Mouse (Mus musculus) forebrain, embryonic 16.5 days (tissue): ENCODE data around the gene Cidec. TPM values are rescaled to one million over a fixed set of nuclear protein-coding genes. Genes with fewer than 3 reads are reported as not detected.

ENCODE experiments used
- ATAC-seq: fragments of 200-750 bp; cut with Nextera tagmentation; 2 replicates; pipeline ENCODE4 v1.8.0; 2017; ENCODE audit warnings: mild to moderate bottlenecking, moderate library complexity
- H3K27ac ChIP-seq: fragments of 300-500 bp; sonication (generic); 2 replicates; pipeline ENCODE4 v1.5.1; 2014; ENCODE audit warnings: low read length, control low read depth
- H3K27me3 ChIP-seq: fragments of 300-500 bp; sonication (generic); replicated peaks from 2 replicates; pipeline ENCODE4 v1.6.1; 2014; ENCODE audit warnings: low read length; ENCODE audit not compliant: control insufficient read depth, insufficient read depth
- H3K36me3 ChIP-seq: fragments of 300-500 bp; sonication (generic); 2 replicates; pipeline ENCODE4 v1.6.1; 2014; ENCODE audit not compliant: control insufficient read depth, insufficient read depth
- H3K4me1 ChIP-seq: fragments of 300-500 bp; sonication (generic); replicated peaks from 2 replicates; pipeline ENCODE4 v1.6.1; 2014; ENCODE audit warnings: low read length; ENCODE audit not compliant: control insufficient read depth, insufficient read depth
- H3K4me2 ChIP-seq: fragments of 300-500 bp; sonication (generic); 2 replicates; pipeline ENCODE4 v1.6.1; 2014; ENCODE audit warnings: mild to moderate bottlenecking, low read length, control low read depth
- H3K4me3 ChIP-seq: fragments of 300-500 bp; sonication (generic); replicated peaks from 2 replicates; pipeline ENCODE4 v1.5.1; 2014; ENCODE audit warnings: mild to moderate bottlenecking, low read length, control low read depth
- H3K9ac ChIP-seq: fragments of 300-500 bp; sonication (generic); replicated peaks from 2 replicates; pipeline ENCODE4 v1.6.1; 2014; ENCODE audit warnings: low read depth, low read length, control low read depth
- H3K9me3 ChIP-seq: fragments of 300-500 bp; sonication (generic); 2 replicates; pipeline ENCODE4 v1.6.1; 2016; ENCODE audit warnings: low read length; ENCODE audit not compliant: control insufficient read depth
- WGBS: fragments of 180-500 bp; shearing (Covaris S2); extraction: QIAGEN DNeasy Blood & Tissue Kit; methylation state at CpG from one replicate; pipeline ENCODE4 v1.1.7; 2014; 5-methylcytosine and 5-hydroxymethylcytosine counted together
- polyA plus RNA-seq: library from polyadenylated mRNA; unstranded; fragments of >200 nt; fragmentation: Nextera tagmentation; extraction: Ambion mirVana; gene quantifications from 2 replicates; pipeline ENCODE4 v1.2.1, GENCODE M21; 2015

Gene Cidec
- polyA plus RNA-seq, result not detected in 2 replicates

GRCm38 (mm10) chr6:113435664-113436205 is at the start of gene Cidec:
TSS of gene Cidec (minus strand) at chr6:113435760.
- Histone ChIP-seq H3K36me3 (no peaks in the 10 kb centered on the region), H3K4me2 (no peak within 1 kb of the TSS), H3K27me3 (no peaks in the 10 kb centered on the region), H3K9me3 (no peaks in the 10 kb centered on the region), H3K27ac (no peak within 1 kb of the TSS), H3K4me3 (no peak within 1 kb of the TSS), H3K9ac (no peak within 1 kb of the TSS), H3K4me1 (no peaks in the 10 kb centered on the region)
- ATAC-seq, result no peak
- 79% methylated on average over 9 of the region's 9 CpGs for WGBS

- peak overlapping the region; percentile 73 for H3K4me2 ChIP-seq
- ATAC-seq, result peak; percentile 53
- peak overlapping the region; percentile 70 for H3K4me3 ChIP-seq
- H3K27me3 ChIP-seq, result no peaks in the 10 kb centered on the region
- H3K9ac ChIP-seq, result peak overlapping the region; percentile 76
- WGBS, result 7% methylated on average over 10 of the region's 10 CpGs
- H3K9me3 ChIP-seq, result no peaks in the 10 kb centered on the region
- no peaks in the 10 kb centered on the region for H3K36me3 ChIP-seq
- H3K4me1 ChIP-seq, result peaks cover 24% of the 10 kb centered on the region
- peak overlapping the region; percentile 67 for H3K27ac ChIP-seq
These were observed 48.2 kb upstream of the Cidec start for GRCm38 (mm10) chr6:113483729-113484128.

- ATAC-seq, result peak; percentile 98
- WGBS, result under 1% methylated on average over 26 of the region's 26 CpGs
- peak within 1 kb of the TSS; percentile 79 for H3K27ac ChIP-seq
These were observed 47.6 kb upstream of the Cidec start, which contains the start of gene Creld1 for GRCm38 (mm10) chr6:113483100-113483615. TSS of gene Creld1 (plus strand) at chr6:113483297.

GRCm38 (mm10) chr6:113482477-113483099 is 47.0 kb upstream of the Cidec start:
- ATAC-seq, result peak; percentile 62
- H3K4me3 ChIP-seq, result peak overlapping the region; percentile 70
- no peaks in the 10 kb centered on the region for H3K9me3 ChIP-seq
- no peaks in the 10 kb centered on the region for H3K36me3 ChIP-seq
- no peaks in the 10 kb centered on the region for H3K27me3 ChIP-seq
- peak overlapping the region; percentile 79 for H3K27ac ChIP-seq
- peaks cover 24% of the 10 kb centered on the region for H3K4me1 ChIP-seq
- WGBS, result under 1% methylated on average over 62 of the region's 65 CpGs
- peak overlapping the region; percentile 76 for H3K9ac ChIP-seq
- H3K4me2 ChIP-seq, result peak overlapping the region; percentile 73

More at GRCm38 (mm10) chr6:113483100-113483615, 47.6 kb upstream of the Cidec start, which contains the start of gene Creld1:
- no peaks in the 10 kb centered on the region for H3K27me3 ChIP-seq
- H3K9ac ChIP-seq, result peak within 1 kb of the TSS; percentile 76
- H3K4me2 ChIP-seq, result peak within 1 kb of the TSS; percentile 73
- peaks cover 24% of the 10 kb centered on the region for H3K4me1 ChIP-seq
- H3K4me3 ChIP-seq, result peak within 1 kb of the TSS; percentile 70
- H3K36me3 ChIP-seq, result no peaks in the 10 kb centered on the region
- no peaks in the 10 kb centered on the region for H3K9me3 ChIP-seq

- no peak overlapping the region for H3K4me3 ChIP-seq
- WGBS, result 59% methylated on average over 18 of the region's 18 CpGs
- no peak for ATAC-seq
- H3K4me2 ChIP-seq, result no peak overlapping the region
- H3K27me3 ChIP-seq, result no peaks in the 10 kb centered on the region
- H3K36me3 ChIP-seq, result no peaks in the 10 kb centered on the region
- no peak overlapping the region for H3K9ac ChIP-seq
- H3K27ac ChIP-seq, result no peak overlapping the region
- peaks cover 21% of the 10 kb centered on the region for H3K4me1 ChIP-seq
- no peaks in the 10 kb centered on the region for H3K9me3 ChIP-seq
These were observed 45.2 kb upstream of the Cidec start for GRCm38 (mm10) chr6:113480555-113481373.

GRCm38 (mm10) chr6:113478906-113479305 is 43.3 kb upstream of the Cidec start:
- no peak overlapping the region for H3K4me3 ChIP-seq
- H3K4me1 ChIP-seq, result peaks cover 9% of the 10 kb centered on the region
- no peaks in the 10 kb centered on the region for H3K9me3 ChIP-seq
- no peak overlapping the region for H3K27ac ChIP-seq
- H3K27me3 ChIP-seq, result no peaks in the 10 kb centered on the region
- no peak overlapping the region for H3K9ac ChIP-seq
- H3K4me2 ChIP-seq, result no peak overlapping the region
- no peaks in the 10 kb centered on the region for H3K36me3 ChIP-seq
- 84% methylated on average over 10 of the region's 10 CpGs for WGBS
- ATAC-seq, result no peak

GRCm38 (mm10) chr6:113477353-113477752 is 41.8 kb upstream of the Cidec start:
- Histone ChIP-seq H3K4me1 (peaks cover 4% of the 10 kb centered on the region), H3K36me3 (no peaks in the 10 kb centered on the region), H3K9me3 (no peaks in the 10 kb centered on the region), H3K4me3 (no peak overlapping the region), H3K27ac (no peak overlapping the region), H3K4me2 (no peak overlapping the region), H3K9ac (no peak overlapping the region), H3K27me3 (no peaks in the 10 kb centered on the region)
- ATAC-seq, result no peak
- 62% methylated on average over 7 of the region's 7 CpGs for WGBS

- Histone ChIP-seq H3K36me3 (no peaks in the 10 kb centered on the region), H3K9ac (no peak overlapping the region), H3K4me1 (peaks cover 8% of the 10 kb centered on the region), H3K4me3 (no peak overlapping the region), H3K27me3 (peaks cover 8% of the 10 kb centered on the region; the same call in 1 of the 2 replicates), H3K4me2 (no peak overlapping the region), H3K27ac (no peak overlapping the region), H3K9me3 (no peaks in the 10 kb centered on the region)
- no peak for ATAC-seq
- 86% methylated on average over 6 of the region's 6 CpGs for WGBS
These were observed 38.2 kb upstream of the Cidec start for GRCm38 (mm10) chr6:113473715-113474114.

- H3K4me3 ChIP-seq, result no peak overlapping the region
- WGBS, result 88% methylated on average over 2 of the region's 2 CpGs
- H3K36me3 ChIP-seq, result no peaks in the 10 kb centered on the region
- H3K9ac ChIP-seq, result no peak overlapping the region
- no peak overlapping the region for H3K4me2 ChIP-seq
- peaks cover 8% of the 10 kb centered on the region for H3K4me1 ChIP-seq
- H3K9me3 ChIP-seq, result no peaks in the 10 kb centered on the region
- ATAC-seq, result no peak
- H3K27ac ChIP-seq, result no peak overlapping the region
- H3K27me3 ChIP-seq, result peaks cover 8% of the 10 kb centered on the region; the same call in 1 of the 2 replicates
These were observed 37.7 kb upstream of the Cidec start for GRCm38 (mm10) chr6:113473246-113473645.
